Mouse (Mus musculus) kidney, postnatal 25 days (tissue): ENCODE measurements around the gene Plekha5.

Experiments
- DNase-seq, 2 experiments: peaks; one replicate each; pipeline ENCODE4 v3.0.0; 2021; ENCODE audit warnings: mixed read lengths in 2 of 2

Plekha5 gene

GRCm38 (mm10) chr6:140620531-140621349, 196.9 kb downstream of the Plekha5 start:
- DNase-seq, result no peak

GRCm38 (mm10) chr6:140621622-140622021, 197.8 kb downstream of the Plekha5 start:
- no peak for DNase-seq

- peak in 1 of 2 experiments; percentile 46 for DNase-seq
Measured at GRCm38 (mm10) chr6:140622391-140623225, 198.8 kb downstream of the Plekha5 start, which contains the start of gene Aebp2. Gene Aebp2 (plus strand): TSS chr6:140622663.

GRCm38 (mm10) chr6:140623226-140624095, 199.6 kb downstream of the Plekha5 start:
- DNase-seq, result peak; percentile 91 to 96

GRCm38 (mm10) chr6:140624096-140625051, 200.5 kb downstream of the Plekha5 start:
- DNase-seq, result peak; percentile 34 to 65

GRCm38 (mm10) chr6:140629176-140629859, 205.5 kb downstream of the Plekha5 start:
- DNase-seq, result no peak

- DNase-seq, result no peak
Measured at GRCm38 (mm10) chr6:140630306-140630705, 206.5 kb downstream of the Plekha5 start.

GRCm38 (mm10) chr6:140633616-140634015, 209.8 kb downstream of the Plekha5 start:
- no peak for DNase-seq

- no peak for DNase-seq
Measured at GRCm38 (mm10) chr6:140636290-140636689, 212.4 kb downstream of the Plekha5 start.

GRCm38 (mm10) chr6:140642010-140642409, 218.2 kb downstream of the Plekha5 start:
- no peak for DNase-seq

- DNase-seq, result no peak
Measured at GRCm38 (mm10) chr6:140642655-140643054, 218.8 kb downstream of the Plekha5 start.

- DNase-seq, result no peak
Measured at GRCm38 (mm10) chr6:140645931-140646330, 222.1 kb downstream of the Plekha5 start.
